Mouse (Mus musculus) testis, adult 2 months (tissue): ENCODE results near the gene Ankrd10.

Experiments used
- CTCF ChIP-seq: fragments of 200-500 bp; IDR thresholded peaks from 2 replicates; pipeline ENCODE4 v1.5.1; 2012; ENCODE audit warnings: low read depth, mild to moderate bottlenecking, inconsistent platforms, low read length, moderate library complexity; ENCODE audit not compliant: control insufficient read depth, insufficient read depth, insufficient replicate concordance
- POLR2A ChIP-seq: fragments of 200-500 bp; IDR thresholded peaks from 2 replicates; pipeline ENCODE4 v1.6.1; 2012; ENCODE audit warnings: low read depth, mild to moderate bottlenecking, inconsistent platforms, low read length, moderate library complexity; ENCODE audit not compliant: control insufficient read depth

- TF ChIP-seq CTCF (no peak), POLR2A (no peak)
Observed at GRCm38 (mm10) chr8:11643123-11643522, 7.6 kb upstream of the Ankrd10 start.
